Mouse (Mus musculus): Measurements from ENCODE around the gene Klf13.

Gene Klf13

GRCm38 (mm10) chr7:63879583-63879982, 59.1 kb downstream of the Klf13 start:
- no peak for DNase-seq

GRCm38 (mm10) chr7:63877610-63878009, 61.1 kb downstream of the Klf13 start:
- DNase-seq = no peak

GRCm38 (mm10) chr7:63876640-63877039, 62.1 kb downstream of the Klf13 start:
- DNase-seq = no peak

- DNase-seq = no peak
Measured at GRCm38 (mm10) chr7:63875686-63876085, 63.0 kb downstream of the Klf13 start.

- no peak for DNase-seq
Measured at GRCm38 (mm10) chr7:63873880-63874279, 64.8 kb downstream of the Klf13 start.

GRCm38 (mm10) chr7:63871698-63872097, 67.0 kb downstream of the Klf13 start:
- DNase-seq = no peak

GRCm38 (mm10) chr7:63868356-63868918, 70.3 kb downstream of the Klf13 start:
- no peak for DNase-seq

- no peak for DNase-seq
Measured at GRCm38 (mm10) chr7:63865911-63866310, 72.8 kb downstream of the Klf13 start.

GRCm38 (mm10) chr7:63863046-63863445, 75.7 kb downstream of the Klf13 start:
- DNase-seq = no peak

GRCm38 (mm10) chr7:63861123-63861522, 77.6 kb downstream of the Klf13 start:
- no peak for DNase-seq

- peak; percentile 97 for DNase-seq
Measured at GRCm38 (mm10) chr7:63858571-63859152, 80.1 kb downstream of the Klf13 start.

- DNase-seq = peak; percentile 24
Measured at GRCm38 (mm10) chr7:63857771-63858417, 80.8 kb downstream of the Klf13 start.

GRCm38 (mm10) chr7:63855283-63855682, 83.4 kb downstream of the Klf13 start:
- DNase-seq = peak; percentile 96

GRCm38 (mm10) chr7:63851841-63852533, 86.7 kb downstream of the Klf13 start:
- peak; percentile 90 for DNase-seq
